Mouse (Mus musculus) stomach, postnatal 0 days (tissue): ENCODE measurements around the gene Pip4k2a. TPM values are rescaled to one million over a fixed set of nuclear protein-coding genes. Genes with fewer than 3 reads are reported as not detected.

ENCODE experiments used
- ATAC-seq: fragments of 200-750 bp; cut with Nextera tagmentation; 2 replicates; pipeline ENCODE4 v1.8.0; 2017; ENCODE audit not compliant: low FRiP score, low TSS enrichment
- DNase-seq: peaks from one replicate; pipeline ENCODE4 v3.0.0-alpha.2; 2016; ENCODE audit warnings: low spot score
- H3K27ac ChIP-seq: fragments of 300-500 bp; sonication (generic); replicated peaks from 2 replicates; pipeline ENCODE4 v1.5.1; 2014; ENCODE audit warnings: mild to moderate bottlenecking, control low read depth
- H3K27me3 ChIP-seq: fragments of 300-500 bp; sonication (generic); 2 replicates; pipeline ENCODE4 v1.6.1; 2014; ENCODE audit warnings: low read length; ENCODE audit not compliant: control insufficient read depth, insufficient read depth
- H3K36me3 ChIP-seq: fragments of 300-500 bp; sonication (generic); 2 replicates; pipeline ENCODE4 v1.6.1; 2014; ENCODE audit warnings: low read length, mixed read lengths; ENCODE audit not compliant: control insufficient read depth, insufficient read depth
- H3K4me1 ChIP-seq: fragments of 300-500 bp; sonication (generic); replicated peaks from 2 replicates; pipeline ENCODE4 v1.6.1; 2014; ENCODE audit warnings: antibody characterized with exemption; ENCODE audit not compliant: control insufficient read depth, insufficient read depth
- H3K4me2 ChIP-seq: fragments of 300-500 bp; sonication (generic); replicated peaks from 2 replicates; pipeline ENCODE4 v1.6.1; 2014; ENCODE audit warnings: low read depth, mild to moderate bottlenecking, control low read depth, moderate library complexity
- H3K4me3 ChIP-seq: fragments of 300-500 bp; sonication (generic); 2 replicates; pipeline ENCODE4 v1.5.1; 2014; ENCODE audit warnings: low read depth, low read length, control low read depth
- H3K9ac ChIP-seq: fragments of 300-500 bp; sonication (generic); 2 replicates; pipeline ENCODE4 v1.6.1; 2014; ENCODE audit warnings: mild to moderate bottlenecking, low read length, control low read depth, mixed read lengths
- H3K9me3 ChIP-seq: fragments of 300-500 bp; sonication (generic); 2 replicates; pipeline ENCODE4 v1.6.1; 2016; ENCODE audit warnings: low read length; ENCODE audit not compliant: control insufficient read depth
- CTCF ChIP-seq: IDR thresholded peaks from 2 replicates; pipeline ENCODE4 v1.5.1; 2016; ENCODE audit warnings: antibody characterized with exemption, low read depth, mild to moderate bottlenecking, moderate library complexity
- EP300 ChIP-seq: optimal IDR thresholded peaks from 2 replicates; pipeline ENCODE3; 2016; ENCODE audit warnings: antibody characterized with exemption
- WGBS: fragments of 180-500 bp; shearing (Covaris S2); extraction: QIAGEN DNeasy Blood & Tissue Kit; methylation state at CpG from one replicate; pipeline ENCODE4 v1.1.7; 2014; 5-methylcytosine and 5-hydroxymethylcytosine counted together
- polyA plus RNA-seq: library from polyadenylated mRNA; unstranded; fragments of >200 nt; fragmentation: Nextera tagmentation; extraction: Ambion mirVana; gene quantifications from 2 replicates; pipeline ENCODE4 v1.2.1, GENCODE M21; 2015

The Pip4k2a gene
- 4.5 and 4.8 TPM in 2 replicates for polyA plus RNA-seq

DNA sequence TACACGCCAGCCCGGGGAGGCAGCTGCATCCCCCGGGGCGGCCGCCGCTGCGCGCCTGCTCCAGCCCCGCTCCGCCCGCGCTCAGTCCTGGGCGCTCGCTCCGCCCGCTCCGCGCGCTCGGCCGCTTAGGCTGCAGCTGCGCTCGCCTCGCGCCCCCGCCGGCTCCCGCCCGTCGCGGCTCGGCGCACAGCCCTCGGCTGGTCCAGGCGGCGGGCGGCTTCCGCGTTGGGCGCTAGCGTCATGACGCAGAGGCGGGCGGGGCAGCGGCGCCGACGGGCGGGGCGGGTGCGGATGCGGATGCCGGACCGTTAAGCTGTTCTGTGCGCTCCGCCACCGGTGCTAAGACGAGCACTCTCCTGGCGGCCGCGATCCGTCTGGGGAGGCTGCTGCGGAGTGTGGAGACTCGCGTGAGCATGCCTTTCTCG, at the start of gene Pip4k2a, which contains the start of gene 4930426L09Rik:
TSS of gene Pip4k2a (minus strand) at position 73 of the 425 bp plus-strand sequence.
TSS of gene 4930426L09Rik (plus strand) at position 290 of the 425 bp plus-strand sequence.
- WGBS, result 1% methylated on average over 52 of the region's 66 CpGs
- peak within 1 kb of the TSS; percentile 83 for H3K4me3 ChIP-seq
- DNase-seq, result peak; percentile 89
- no peaks in the 10 kb centered on the region for H3K36me3 ChIP-seq
- no peaks in the 10 kb centered on the region for H3K9me3 ChIP-seq
- H3K27me3 ChIP-seq, result no peaks in the 10 kb centered on the region
- peak; percentile 98 for ATAC-seq
- no peaks in the 10 kb centered on the region for H3K4me1 ChIP-seq
- H3K9ac ChIP-seq, result peak within 1 kb of the TSS; percentile 70
- H3K27ac ChIP-seq, result peak within 1 kb of the TSS; percentile 88
- peak within 1 kb of the TSS; percentile 91 for H3K4me2 ChIP-seq
- TF ChIP-seq CTCF (0 out of 2 replicates have a peak, but pooled peaks have one; percentile 6), EP300 (no peak)

DNA sequence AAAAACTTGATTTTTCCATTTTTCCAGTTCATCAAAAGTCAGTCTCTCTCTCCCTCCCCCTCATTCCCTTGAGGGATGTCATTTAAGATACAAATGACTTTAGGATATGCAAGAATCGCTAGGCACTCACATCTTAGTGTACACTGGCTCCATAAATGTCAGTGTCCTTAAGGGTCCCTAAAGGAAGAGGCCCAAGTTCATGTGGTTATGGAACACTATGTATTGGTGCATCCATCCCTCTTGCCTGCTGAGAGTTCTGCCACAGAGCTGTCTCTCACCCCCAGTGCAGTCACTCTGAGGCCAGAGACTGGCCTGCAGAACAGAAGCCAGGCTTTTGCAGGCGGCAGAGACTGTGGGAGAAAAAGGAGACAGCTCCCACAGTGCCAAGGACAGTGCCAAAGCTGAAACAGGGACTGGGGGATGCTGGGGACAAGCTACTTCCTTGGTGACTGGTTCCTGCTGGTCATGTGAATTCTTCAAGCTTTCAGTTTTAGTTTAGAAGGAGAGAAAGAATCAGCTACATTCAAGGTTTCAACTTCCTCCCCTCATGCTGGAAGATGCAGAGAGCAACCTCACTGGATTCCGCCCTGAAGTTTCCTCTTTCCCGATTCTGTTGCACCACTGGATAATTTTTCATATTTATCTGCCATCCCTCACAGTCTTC, 40.1 kb upstream of the Pip4k2a start:
- Histone ChIP-seq H3K27ac (peak overlapping the region; percentile 36; the same call in 1 of the 2 replicates), H3K9me3 (no peaks in the 10 kb centered on the region), H3K27me3 (no peaks in the 10 kb centered on the region), H3K4me3 (no peak overlapping the region), H3K9ac (no peak overlapping the region), H3K36me3 (no peaks in the 10 kb centered on the region), H3K4me2 (no peak overlapping the region), H3K4me1 (no peaks in the 10 kb centered on the region)
- TF ChIP-seq CTCF, result no peak
- TF ChIP-seq EP300, result no peak
- WGBS, result 49% methylated on average over 4 of the region's 4 CpGs
- DNase-seq (no peak), ATAC-seq (no peak)

DNA sequence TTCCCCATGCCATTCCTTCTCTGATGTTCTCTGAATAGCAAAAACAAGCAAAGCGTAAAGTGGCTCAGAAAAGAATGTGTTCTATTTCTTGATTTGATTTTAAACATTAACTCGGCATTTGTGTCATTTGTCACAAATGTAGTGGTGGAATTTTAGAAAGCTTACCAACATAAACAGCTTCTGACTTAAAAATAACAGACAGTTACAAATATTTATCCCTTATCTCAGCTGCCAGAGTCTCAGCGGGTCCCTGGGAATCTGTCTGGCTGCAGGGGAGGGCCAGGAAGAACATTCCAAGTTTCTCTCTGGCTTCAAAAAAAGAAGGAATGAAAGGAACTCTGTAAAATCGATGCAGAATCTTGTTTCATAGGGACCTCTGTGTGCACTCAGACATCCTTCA, 39.5 kb upstream of the Pip4k2a start:
- 21% methylated on average over 4 of the region's 4 CpGs for WGBS

DNA sequence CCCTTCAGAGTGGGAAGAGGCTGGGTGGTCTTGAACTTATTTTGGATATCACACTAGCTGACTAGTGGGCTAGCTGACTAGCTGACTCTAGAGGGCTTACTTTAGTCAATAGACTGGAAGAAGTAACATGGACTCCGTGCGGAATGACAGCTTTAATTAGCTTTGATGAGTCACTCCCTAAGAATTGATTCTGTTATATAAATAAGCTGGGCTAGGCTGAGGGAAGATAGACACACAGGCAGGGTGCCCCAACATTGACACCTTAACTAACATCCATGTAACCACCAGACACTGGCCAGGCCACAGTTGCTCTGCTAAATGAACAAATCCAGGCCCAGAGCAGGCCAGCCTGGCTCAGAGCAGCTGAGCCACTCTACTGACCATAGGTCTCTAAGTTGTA, 26.9 kb upstream of the Pip4k2a start:
- H3K4me2 ChIP-seq, result no peak overlapping the region
- H3K4me3 ChIP-seq, result no peak overlapping the region
- no peaks in the 10 kb centered on the region for H3K36me3 ChIP-seq
- 51% methylated on average over 2 of the region's 2 CpGs for WGBS
- no peaks in the 10 kb centered on the region for H3K27me3 ChIP-seq
- no peak overlapping the region for H3K9ac ChIP-seq
- H3K9me3 ChIP-seq, result no peaks in the 10 kb centered on the region
- no peak for DNase-seq
- TF ChIP-seq CTCF, result no peak
- no peak for TF ChIP-seq EP300
- no peak overlapping the region for H3K27ac ChIP-seq
- no peak for ATAC-seq
- H3K4me1 ChIP-seq, result no peaks in the 10 kb centered on the region

More for the DNA sequence above, 39.5 kb upstream of the Pip4k2a start:
- H3K4me2 ChIP-seq, result no peak overlapping the region
- no peaks in the 10 kb centered on the region for H3K36me3 ChIP-seq
- H3K4me1 ChIP-seq, result no peaks in the 10 kb centered on the region
- no peak for TF ChIP-seq CTCF
- no peak for TF ChIP-seq EP300
- no peaks in the 10 kb centered on the region for H3K27me3 ChIP-seq
- H3K9ac ChIP-seq, result no peak overlapping the region
- H3K9me3 ChIP-seq, result no peaks in the 10 kb centered on the region
- no peak overlapping the region for H3K27ac ChIP-seq
- no peak for ATAC-seq
- DNase-seq, result no peak
- no peak overlapping the region for H3K4me3 ChIP-seq

DNA sequence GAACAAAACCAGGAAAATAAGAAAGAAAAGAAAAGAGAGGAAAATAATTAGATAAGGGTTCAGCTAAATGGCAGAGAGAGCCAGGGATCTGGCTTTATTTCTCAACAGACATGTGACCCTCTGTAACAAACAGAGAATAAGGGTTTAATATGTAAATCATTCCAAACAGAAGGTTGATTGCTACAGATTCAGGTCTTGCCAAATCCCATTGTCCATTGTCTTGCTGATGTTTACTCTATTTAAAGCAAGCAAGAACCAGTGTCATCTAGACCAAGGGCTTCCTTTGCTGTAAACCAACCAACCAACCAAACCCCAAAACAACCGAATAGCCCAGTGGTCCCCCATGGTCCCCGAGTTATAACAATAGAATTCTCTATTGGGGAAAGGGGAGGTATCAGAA, 20.1 kb upstream of the Pip4k2a start:
- no peak overlapping the region for H3K4me3 ChIP-seq
- DNase-seq (no peak), ATAC-seq (no peak)
- H3K27me3 ChIP-seq, result no peaks in the 10 kb centered on the region
- H3K27ac ChIP-seq, result no peak overlapping the region
- no peak overlapping the region for H3K9ac ChIP-seq
- no peak overlapping the region for H3K4me2 ChIP-seq
- TF ChIP-seq EP300, result no peak
- TF ChIP-seq CTCF, result no peak
- WGBS, result 73% methylated on average over 2 of the region's 2 CpGs
- H3K9me3 ChIP-seq, result no peaks in the 10 kb centered on the region
- no peaks in the 10 kb centered on the region for H3K36me3 ChIP-seq
- H3K4me1 ChIP-seq, result no peaks in the 10 kb centered on the region

DNA sequence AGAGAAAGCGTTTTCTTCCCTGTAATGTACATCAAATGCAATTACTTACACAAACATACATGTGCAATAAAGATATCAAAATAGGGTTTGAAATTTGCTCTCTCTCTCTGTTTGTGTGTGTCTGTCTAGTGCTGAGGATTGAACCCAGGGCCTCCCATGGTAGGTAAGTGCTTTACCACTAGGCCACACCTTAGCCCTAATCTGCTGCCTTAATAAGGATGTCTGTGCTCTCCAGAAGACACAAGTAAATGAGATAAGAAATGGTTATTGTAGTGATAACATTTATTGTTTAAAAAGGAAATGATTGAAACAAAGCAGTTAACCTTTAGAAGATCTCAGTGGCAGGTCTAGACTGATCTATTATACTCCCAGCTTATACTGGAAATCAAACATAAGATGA, 18.9 kb upstream of the Pip4k2a start:
- Histone ChIP-seq H3K9ac (no peak overlapping the region), H3K4me3 (no peak overlapping the region), H3K27me3 (no peaks in the 10 kb centered on the region), H3K36me3 (no peaks in the 10 kb centered on the region), H3K27ac (no peak overlapping the region), H3K9me3 (no peaks in the 10 kb centered on the region), H3K4me2 (no peak overlapping the region), H3K4me1 (no peaks in the 10 kb centered on the region)
- DNase-seq, result no peak
- WGBS, result 43% methylated on average over 1 of the region's 1 CpGs
- TF ChIP-seq CTCF (no peak), EP300 (no peak)
- no peak for ATAC-seq
